Mouse (Mus musculus) neural tube, embryonic 14.5 days (tissue): Measurements from ENCODE around the gene Klhl9. TPM values are rescaled to one million over a fixed set of nuclear protein-coding genes. Genes with fewer than 3 reads are reported as not detected.
A peak's percentile ranks its signal among the peaks of the same experiment; 100 is the strongest.

Source experiments
- ATAC-seq: fragments of 200-750 bp; cut with Nextera tagmentation; 2 replicates; pipeline ENCODE4 v1.8.0; 2017; ENCODE audit warnings: low read depth, mild to moderate bottlenecking, moderate TSS enrichment, moderate library complexity
- H3K27ac ChIP-seq: fragments of 300-500 bp; sonication (generic); 2 replicates; pipeline ENCODE4 v1.5.1; 2014; ENCODE audit warnings: low read depth, mild to moderate bottlenecking, control low read depth, low read length, moderate library complexity, mixed read lengths
- H3K27me3 ChIP-seq: fragments of 300-500 bp; sonication (generic); 2 replicates; pipeline ENCODE4 v1.6.1; 2014; ENCODE audit warnings: low read length; ENCODE audit not compliant: control insufficient read depth, insufficient read depth
- H3K36me3 ChIP-seq: fragments of 300-500 bp; sonication (generic); 2 replicates; pipeline ENCODE4 v1.6.1; 2014; ENCODE audit warnings: low read length, mixed read lengths; ENCODE audit not compliant: control insufficient read depth, insufficient read depth
- H3K4me1 ChIP-seq: fragments of 300-500 bp; sonication (generic); 2 replicates; pipeline ENCODE4 v1.6.1; 2014; ENCODE audit warnings: low read length; ENCODE audit not compliant: control insufficient read depth, insufficient read depth
- H3K4me2 ChIP-seq: fragments of 300-500 bp; sonication (generic); 2 replicates; pipeline ENCODE4 v1.6.1; 2014; ENCODE audit warnings: mild to moderate bottlenecking, low read depth, low read length, control low read depth
- H3K4me3 ChIP-seq: fragments of 300-500 bp; sonication (generic); 2 replicates; pipeline ENCODE4 v1.5.1; 2014; ENCODE audit warnings: low read depth, low read length, control low read depth, mixed read lengths
- H3K9ac ChIP-seq: fragments of 300-500 bp; sonication (generic); replicated peaks from 2 replicates; pipeline ENCODE4 v1.6.1; 2014; ENCODE audit warnings: low read depth, mild to moderate bottlenecking, control low read depth, low read length, mixed read lengths
- H3K9me3 ChIP-seq: fragments of 300-500 bp; sonication (generic); 2 replicates; pipeline ENCODE4 v1.6.1; 2016; ENCODE audit warnings: low read length; ENCODE audit not compliant: control insufficient read depth
- WGBS: fragments of 180-500 bp; shearing (Covaris S2); extraction: QIAGEN DNeasy Blood & Tissue Kit; methylation state at CpG from one replicate; pipeline ENCODE4 v1.1.7; 2014; 5-methylcytosine and 5-hydroxymethylcytosine counted together
- polyA plus RNA-seq: library from polyadenylated mRNA; unstranded; fragments of >200 nt; fragmentation: Nextera tagmentation; extraction: Ambion mirVana; gene quantifications from 2 replicates; pipeline ENCODE4 v1.2.1, GENCODE M21; 2014

Gene Klhl9
- polyA plus RNA-seq, 1 experiment from 2014 or later = 129 TPM

DNA sequence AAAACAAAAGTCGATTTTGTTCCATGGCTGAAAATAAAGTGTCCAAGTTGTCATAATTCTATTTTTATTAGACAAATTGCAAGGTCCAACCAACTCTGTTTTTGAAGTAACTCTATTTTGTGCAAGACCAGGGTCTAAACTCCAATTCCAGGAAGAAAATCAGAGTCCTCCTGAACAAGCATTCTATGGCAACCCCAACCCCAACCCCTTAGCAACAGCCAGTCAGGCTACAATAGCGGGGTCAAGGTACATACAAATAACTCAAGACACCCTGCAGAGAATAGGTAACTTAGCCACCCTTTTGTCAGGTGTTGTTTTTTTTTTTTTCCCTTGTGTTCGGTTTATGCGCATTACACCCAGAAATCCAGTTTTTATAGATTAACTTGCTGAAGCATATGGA, 24.5 kb downstream of the Klhl9 start:
- no peak overlapping the region for H3K27ac ChIP-seq
- H3K4me1 ChIP-seq = no peaks in the 10 kb centered on the region
- H3K27me3 ChIP-seq = no peaks in the 10 kb centered on the region
- H3K36me3 ChIP-seq = no peaks in the 10 kb centered on the region
- H3K4me2 ChIP-seq = no peak overlapping the region
- no peak overlapping the region for H3K4me3 ChIP-seq
- H3K9me3 ChIP-seq = no peaks in the 10 kb centered on the region
- no peak for ATAC-seq
- H3K9ac ChIP-seq = no peak overlapping the region
- 88% methylated on average over 4 of the region's 4 CpGs for WGBS

DNA sequence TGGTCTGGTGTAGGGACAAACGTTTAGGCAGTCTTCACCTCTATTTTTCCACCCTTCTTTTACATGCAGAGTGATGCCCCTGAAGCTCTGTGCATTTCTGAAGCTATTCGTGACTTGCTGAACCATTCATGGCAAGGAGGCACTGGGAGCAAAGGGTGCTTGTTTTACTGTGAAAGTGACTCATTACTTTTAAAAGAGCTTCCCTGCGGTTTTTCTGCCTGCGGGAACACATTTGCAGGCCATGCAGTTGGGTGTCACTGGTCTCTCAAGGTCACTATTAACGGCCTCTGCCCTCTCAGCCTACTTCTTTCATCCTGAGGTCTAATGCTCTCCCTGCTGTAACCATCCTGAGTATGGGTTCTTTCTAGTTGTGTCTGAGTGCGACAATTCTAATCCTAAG, 25.2 kb downstream of the Klhl9 start:
- WGBS = 51% methylated on average over 6 of the region's 6 CpGs
- no peak overlapping the region for H3K27ac ChIP-seq
- no peak overlapping the region for H3K9ac ChIP-seq
- H3K27me3 ChIP-seq = no peaks in the 10 kb centered on the region
- H3K9me3 ChIP-seq = no peaks in the 10 kb centered on the region
- H3K4me1 ChIP-seq = no peaks in the 10 kb centered on the region
- no peak overlapping the region for H3K4me3 ChIP-seq
- no peaks in the 10 kb centered on the region for H3K36me3 ChIP-seq
- no peak for ATAC-seq
- no peak overlapping the region for H3K4me2 ChIP-seq

DNA sequence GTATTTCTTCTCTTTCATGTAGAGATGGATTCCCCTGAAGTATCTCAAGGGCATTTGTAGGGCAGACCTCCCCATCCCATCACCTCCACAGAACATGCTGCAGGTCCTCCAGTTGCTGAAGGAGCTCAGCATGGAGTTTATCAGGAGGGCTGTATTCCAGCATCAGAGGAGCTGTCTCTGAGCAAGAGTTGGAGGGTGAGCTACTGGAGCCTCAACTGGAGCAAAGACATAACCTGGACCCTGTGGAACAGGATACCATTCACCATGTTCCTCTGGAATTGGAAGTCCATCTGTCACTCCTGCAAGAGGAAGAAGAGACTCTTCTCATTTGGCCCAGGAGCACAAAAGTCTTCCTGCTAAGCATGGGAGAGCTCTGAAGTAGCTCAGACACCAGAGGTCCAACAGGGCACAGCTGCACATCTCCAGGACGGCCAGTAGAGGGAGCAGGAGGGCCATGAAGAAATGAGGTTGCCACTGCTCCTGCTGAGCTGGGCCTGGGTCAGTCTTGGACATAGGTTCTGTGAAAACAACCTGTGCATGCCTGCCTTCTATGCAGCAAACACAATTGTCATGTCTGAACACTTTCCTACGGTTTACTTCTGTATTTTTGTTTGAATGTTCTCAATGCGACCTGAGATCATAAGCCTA, 25.9 kb downstream of the Klhl9 start:
- H3K4me2 ChIP-seq = no peak overlapping the region
- no peaks in the 10 kb centered on the region for H3K36me3 ChIP-seq
- H3K27ac ChIP-seq = no peak overlapping the region
- H3K4me1 ChIP-seq = no peaks in the 10 kb centered on the region
- WGBS = 28% methylated on average over 3 of the region's 3 CpGs
- ATAC-seq = peak; percentile 89; the same call in 1 of the 2 replicates
- H3K27me3 ChIP-seq = no peaks in the 10 kb centered on the region
- H3K4me3 ChIP-seq = no peak overlapping the region
- no peaks in the 10 kb centered on the region for H3K9me3 ChIP-seq
- H3K9ac ChIP-seq = no peak overlapping the region

DNA sequence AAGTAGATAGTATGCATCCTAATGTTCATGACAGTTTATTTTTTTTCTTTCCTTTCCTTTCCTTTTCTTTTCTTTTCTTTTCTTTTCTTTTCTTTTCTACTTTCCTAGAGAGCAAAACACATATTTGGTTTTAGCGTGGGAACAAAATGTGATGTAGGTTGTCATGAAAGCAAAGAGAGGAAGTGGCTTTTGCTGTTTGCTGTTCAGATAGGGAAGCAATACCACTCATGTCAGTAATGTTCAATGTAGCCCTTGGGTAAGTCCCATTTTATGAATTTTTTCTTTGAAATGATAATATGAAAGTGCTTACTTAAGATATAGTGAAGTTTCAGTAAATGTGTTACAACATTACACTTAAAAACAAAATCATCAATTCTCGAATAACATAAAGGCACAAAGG, 28.9 kb downstream of the Klhl9 start:
- Histone ChIP-seq H3K9me3 (no peaks in the 10 kb centered on the region), H3K27me3 (no peaks in the 10 kb centered on the region), H3K4me1 (no peaks in the 10 kb centered on the region), H3K4me3 (no peak overlapping the region), H3K4me2 (no peak overlapping the region), H3K27ac (no peak overlapping the region), H3K9ac (no peak overlapping the region), H3K36me3 (no peaks in the 10 kb centered on the region)
- ATAC-seq = no peak
- 88% methylated on average over 2 of the region's 2 CpGs for WGBS

DNA sequence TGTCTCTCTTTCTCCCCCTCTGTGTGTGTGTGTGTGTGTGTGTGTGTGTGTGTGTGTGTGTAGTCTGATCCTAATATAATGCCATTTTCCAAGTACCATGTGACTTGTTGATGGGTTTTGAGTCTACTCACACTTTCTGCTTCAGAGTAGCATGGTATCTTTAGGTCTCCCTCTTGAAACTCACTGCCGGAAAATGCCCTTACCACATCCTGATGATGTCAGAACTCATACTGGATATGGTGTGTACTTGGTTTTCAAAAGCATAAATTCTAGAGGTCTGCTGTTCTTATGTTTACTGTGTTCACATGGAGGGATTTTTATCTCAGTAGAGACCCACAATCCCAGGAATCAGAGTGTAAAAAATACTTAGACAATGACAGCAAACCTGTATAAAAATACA, 29.7 kb downstream of the Klhl9 start:
- no peak for ATAC-seq
- no peaks in the 10 kb centered on the region for H3K9me3 ChIP-seq
- H3K36me3 ChIP-seq = no peaks in the 10 kb centered on the region
- H3K27ac ChIP-seq = no peak overlapping the region
- 91% methylated on average over 1 of the region's 1 CpGs for WGBS
- no peak overlapping the region for H3K9ac ChIP-seq
- no peaks in the 10 kb centered on the region for H3K27me3 ChIP-seq
- H3K4me1 ChIP-seq = no peaks in the 10 kb centered on the region
- no peak overlapping the region for H3K4me2 ChIP-seq
- no peak overlapping the region for H3K4me3 ChIP-seq

DNA sequence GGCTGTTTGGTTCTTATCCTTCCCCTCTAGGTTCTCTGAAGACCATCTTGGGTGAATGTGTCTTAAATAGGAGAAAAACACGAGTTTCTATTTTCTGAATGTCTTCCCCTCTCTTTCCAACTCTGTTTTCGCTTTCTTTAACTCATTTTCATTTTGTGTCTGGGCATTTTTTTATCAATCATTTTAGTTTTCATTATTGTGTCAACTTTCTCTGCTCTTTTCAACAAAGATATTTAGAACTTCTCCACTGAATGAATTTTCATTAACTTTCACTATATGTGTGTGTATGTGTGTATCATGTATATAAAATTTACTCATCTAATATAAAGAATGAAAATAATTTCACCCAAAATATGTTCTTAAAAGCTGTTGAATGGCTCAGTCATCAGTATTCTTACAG, 31.0 kb downstream of the Klhl9 start, which contains the start of gene Ifnab:
Gene Ifnab, minus strand, starts transcription at position 101 of the 400 bp plus-strand sequence.
- no peaks in the 10 kb centered on the region for H3K27me3 ChIP-seq
- no peak within 1 kb of the TSS for H3K4me2 ChIP-seq
- H3K36me3 ChIP-seq = no peaks in the 10 kb centered on the region
- no peak within 1 kb of the TSS for H3K4me3 ChIP-seq
- H3K4me1 ChIP-seq = no peaks in the 10 kb centered on the region
- no peak within 1 kb of the TSS for H3K27ac ChIP-seq
- H3K9ac ChIP-seq = no peak within 1 kb of the TSS
- no peak for ATAC-seq
- WGBS = 66% methylated on average over 2 of the region's 2 CpGs
- no peaks in the 10 kb centered on the region for H3K9me3 ChIP-seq

DNA sequence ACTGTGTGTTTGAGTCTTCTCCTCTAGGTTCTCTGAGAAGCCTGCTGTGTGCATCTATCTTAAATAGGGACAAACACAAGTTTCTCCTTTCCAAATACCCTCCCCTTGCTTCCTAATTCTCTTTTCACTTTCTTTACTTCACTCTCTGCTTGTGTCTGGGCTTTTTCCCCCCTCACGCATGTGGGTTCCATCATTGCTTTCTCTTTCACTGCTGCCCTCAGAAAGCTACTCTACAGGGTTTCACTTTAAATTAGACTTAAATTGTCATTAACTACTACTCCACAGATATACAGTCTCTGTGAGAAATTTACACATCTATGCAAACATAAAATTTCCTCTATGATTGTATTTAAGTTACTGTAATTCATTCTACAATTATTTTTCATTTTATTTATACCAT, 38.5 kb downstream of the Klhl9 start, which contains the start of gene Ifna2:
Gene Ifna2, minus strand, starts transcription at position 101 of the 400 bp plus-strand sequence.
- no peak for ATAC-seq
- Histone ChIP-seq H3K4me2 (no peak within 1 kb of the TSS), H3K36me3 (no peaks in the 10 kb centered on the region), H3K9ac (no peak within 1 kb of the TSS), H3K4me1 (no peaks in the 10 kb centered on the region), H3K27me3 (no peaks in the 10 kb centered on the region), H3K4me3 (no peak within 1 kb of the TSS), H3K27ac (no peak within 1 kb of the TSS), H3K9me3 (no peaks in the 10 kb centered on the region)
- 97% methylated on average over 1 of the region's 1 CpGs for WGBS

DNA sequence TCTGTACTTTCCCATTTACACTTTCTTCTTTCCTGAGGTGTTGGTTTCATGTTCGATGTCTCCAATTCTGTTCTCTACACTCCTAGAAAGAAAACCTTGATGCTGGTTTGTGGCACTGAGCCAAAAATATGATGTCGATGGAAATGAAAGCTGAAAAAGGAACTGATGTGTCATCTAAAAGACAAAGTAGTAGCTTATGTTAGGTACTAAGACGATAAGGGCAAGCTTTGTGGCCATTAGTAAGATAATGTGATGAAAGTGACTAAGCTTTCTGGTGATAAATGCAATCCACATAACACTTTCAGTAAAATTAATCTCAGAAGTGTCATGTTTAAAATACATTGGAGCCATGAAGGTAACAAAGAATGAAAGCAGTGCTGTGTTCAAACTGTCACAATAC, 40.9 kb downstream of the Klhl9 start:
- Histone ChIP-seq H3K4me3 (no peak overlapping the region), H3K36me3 (no peaks in the 10 kb centered on the region), H3K27me3 (no peaks in the 10 kb centered on the region), H3K4me1 (no peaks in the 10 kb centered on the region), H3K9me3 (no peaks in the 10 kb centered on the region), H3K27ac (no peak overlapping the region), H3K9ac (no peak overlapping the region), H3K4me2 (no peak overlapping the region)
- no peak for ATAC-seq
- 84% methylated on average over 3 of the region's 3 CpGs for WGBS

DNA sequence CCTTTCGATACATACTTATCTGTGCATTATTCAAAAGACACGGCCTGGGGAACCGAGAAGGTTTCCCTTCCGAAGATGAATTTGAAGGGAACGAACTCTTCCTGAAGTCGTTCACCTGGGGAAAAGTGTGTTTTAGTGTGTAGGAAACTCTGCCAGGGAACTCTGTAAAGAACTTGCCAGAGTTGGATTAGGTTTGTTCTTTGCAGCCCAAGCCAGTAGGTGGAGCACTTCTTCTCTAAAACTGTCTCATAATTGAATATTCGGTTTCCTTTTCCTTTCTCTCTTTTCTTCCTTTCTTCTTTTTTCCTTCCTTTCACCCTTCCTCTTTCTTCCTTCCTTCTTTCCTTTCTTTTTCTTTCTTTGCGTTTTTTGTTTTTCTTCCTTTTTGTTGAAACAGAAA, 41.9 kb downstream of the Klhl9 start:
- no peaks in the 10 kb centered on the region for H3K36me3 ChIP-seq
- no peak overlapping the region for H3K9ac ChIP-seq
- H3K27me3 ChIP-seq = no peaks in the 10 kb centered on the region
- H3K4me2 ChIP-seq = no peak overlapping the region
- H3K9me3 ChIP-seq = no peaks in the 10 kb centered on the region
- H3K27ac ChIP-seq = no peak overlapping the region
- 51% methylated on average over 8 of the region's 8 CpGs for WGBS
- ATAC-seq = no peak
- no peaks in the 10 kb centered on the region for H3K4me1 ChIP-seq
- no peak overlapping the region for H3K4me3 ChIP-seq
